Mouse (Mus musculus): ENCODE measurements around the gene Tekt5.

- no peak for TF ChIP-seq POLR2A (IDR thresholded peaks at IDR 0.05; ENCODE audit: borderline replicate concordance, control insufficient read depth, low read depth, low read length)
- no peak for TF ChIP-seq CTCF (IDR thresholded peaks at IDR 0.05; ENCODE audit: control insufficient read depth, insufficient read depth, low read length)
These were observed 84.8 kb downstream of the Tekt5 start for GRCm38 (mm10) chr16:10310507-10310906.

All from bone marrow, adult 2 months (tissue).